Mouse (Mus musculus) embryonic facial prominence, embryonic 11.5 days (tissue): ENCODE measurements around the gene Aco2. TPM values are rescaled to one million over a fixed set of nuclear protein-coding genes. Genes with fewer than 3 reads are reported as not detected.
A peak's percentile ranks its signal among the peaks of the same experiment; 100 is the strongest.

Experiments used
- ATAC-seq: fragments of 200-750 bp; cut with Nextera tagmentation; replicated peaks from 2 replicates; pipeline ENCODE4 v1.8.0; 2017; ENCODE audit warnings: low read depth; ENCODE audit not compliant: insufficient number of reproducible peaks, low FRiP score, low TSS enrichment
- DNase-seq: peaks from one replicate; pipeline ENCODE4 v3.0.0-alpha.2; 2015; ENCODE audit warnings: low spot score
- H3K27ac ChIP-seq: fragments of 300-500 bp; sonication (generic); replicated peaks from 2 replicates; pipeline ENCODE4 v1.5.1; 2014; ENCODE audit warnings: mild to moderate bottlenecking, low read depth, low read length, control low read depth
- H3K27me3 ChIP-seq: fragments of 300-500 bp; sonication (generic); 2 replicates; pipeline ENCODE4 v1.6.1; 2014; ENCODE audit warnings: mild to moderate bottlenecking, low read length, moderate library complexity, mixed read lengths; ENCODE audit not compliant: control insufficient read depth, insufficient read depth
- H3K36me3 ChIP-seq: fragments of 300-500 bp; sonication (generic); replicated peaks from 2 replicates; pipeline ENCODE4 v1.6.1; 2014; ENCODE audit warnings: low read depth, mild to moderate bottlenecking, low read length, moderate library complexity, mixed read lengths; ENCODE audit not compliant: control insufficient read depth, insufficient read depth
- H3K4me1 ChIP-seq: fragments of 300-500 bp; sonication (generic); 2 replicates; pipeline ENCODE4 v1.6.1; 2014; ENCODE audit warnings: low read length, mixed read lengths; ENCODE audit not compliant: control insufficient read depth, insufficient read depth
- H3K4me2 ChIP-seq: fragments of 300-500 bp; sonication (generic); 2 replicates; pipeline ENCODE4 v1.6.1; 2014; ENCODE audit warnings: low read depth, mild to moderate bottlenecking, control low read depth, low read length, moderate library complexity
- H3K4me3 ChIP-seq: fragments of 300-500 bp; sonication (generic); 2 replicates; pipeline ENCODE4 v1.5.1; 2014; ENCODE audit warnings: low read depth, low read length, control low read depth
- H3K9ac ChIP-seq: fragments of 300-500 bp; sonication (generic); replicated peaks from 2 replicates; pipeline ENCODE4 v1.6.1; 2014; ENCODE audit warnings: mild to moderate bottlenecking, control low read depth, low read length
- H3K9me3 ChIP-seq: fragments of 300-500 bp; sonication (generic); replicated peaks from 2 replicates; pipeline ENCODE4 v1.6.1; 2016; ENCODE audit warnings: mild to moderate bottlenecking, low read length, inconsistent platforms, mixed read lengths; ENCODE audit not compliant: control insufficient read depth
- WGBS: fragments of 180-500 bp; shearing (Covaris S2); extraction: QIAGEN DNeasy Blood & Tissue Kit; methylation state at CpG from one replicate; pipeline ENCODE4 v1.1.7; 2014; 5-methylcytosine and 5-hydroxymethylcytosine counted together
- polyA plus RNA-seq: library from polyadenylated mRNA; unstranded; fragments of >200 nt; fragmentation: Nextera tagmentation; extraction: Ambion mirVana; gene quantifications from 2 replicates; pipeline ENCODE4 v1.2.1, GENCODE M21; 2014

Aco2 gene
- 144 and 153 TPM in 2 replicates for polyA plus RNA-seq

DNA sequence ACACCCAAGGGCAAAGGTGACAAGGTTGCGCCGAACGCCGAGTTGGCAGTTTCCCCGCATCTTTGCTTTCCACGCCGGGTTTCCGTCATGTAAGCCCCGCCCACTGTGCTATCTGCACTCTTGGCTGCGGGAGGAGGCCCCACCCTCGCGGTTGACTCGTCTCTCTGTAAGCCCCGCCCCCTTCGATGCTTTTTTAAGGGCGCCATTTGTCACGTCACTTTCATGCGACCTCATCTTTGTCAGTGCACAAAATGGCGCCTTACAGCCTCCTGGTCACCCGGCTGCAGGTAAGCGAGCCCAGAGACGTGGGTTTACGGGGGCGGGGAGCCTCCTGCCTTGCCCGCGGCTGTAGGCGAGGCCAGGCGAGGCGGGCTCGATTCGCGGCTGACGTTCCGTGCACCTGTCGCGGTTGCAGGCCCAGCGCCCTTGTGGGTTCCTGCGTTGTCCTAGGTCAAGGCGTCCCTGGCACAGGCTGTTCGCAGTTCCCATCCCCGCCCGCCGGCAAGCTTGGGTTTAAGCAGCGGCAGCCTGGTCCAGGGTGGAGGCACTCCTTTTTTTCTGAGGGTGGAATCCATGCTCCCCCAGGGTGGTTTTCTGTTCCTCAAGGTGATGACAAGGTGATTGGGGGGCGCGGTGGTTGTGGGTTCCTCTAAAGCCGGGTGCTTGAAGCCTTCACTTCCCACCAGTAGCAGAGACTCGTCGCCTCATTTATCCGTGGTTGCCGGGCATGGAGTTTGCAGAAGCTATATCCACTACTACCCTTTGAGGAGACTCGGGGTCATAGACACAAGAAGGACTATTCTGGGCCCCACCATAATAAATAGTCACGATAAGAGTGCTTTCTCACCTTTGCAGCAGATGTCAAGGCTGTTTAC lies at the start of gene Aco2:
TSS of gene Aco2 (plus strand) at position 48 of the 875 bp plus-strand sequence.
- ATAC-seq (peak; percentile 74), DNase-seq (peak; percentile 100)
- Histone ChIP-seq H3K4me2 (peak within 1 kb of the TSS; percentile 80), H3K4me3 (peak within 1 kb of the TSS; percentile 75), H3K9me3 (no peaks in the 10 kb centered on the region), H3K9ac (peak within 1 kb of the TSS; percentile 72), H3K27ac (peak within 1 kb of the TSS; percentile 84), H3K27me3 (no peaks in the 10 kb centered on the region), H3K36me3 (peaks cover 13% of the 10 kb centered on the region), H3K4me1 (0 out of 2 replicates have a peak, but pooled peaks cover 2% of the 10 kb centered on the region)
- under 1% methylated on average over 53 of the region's 53 CpGs for WGBS

DNA sequence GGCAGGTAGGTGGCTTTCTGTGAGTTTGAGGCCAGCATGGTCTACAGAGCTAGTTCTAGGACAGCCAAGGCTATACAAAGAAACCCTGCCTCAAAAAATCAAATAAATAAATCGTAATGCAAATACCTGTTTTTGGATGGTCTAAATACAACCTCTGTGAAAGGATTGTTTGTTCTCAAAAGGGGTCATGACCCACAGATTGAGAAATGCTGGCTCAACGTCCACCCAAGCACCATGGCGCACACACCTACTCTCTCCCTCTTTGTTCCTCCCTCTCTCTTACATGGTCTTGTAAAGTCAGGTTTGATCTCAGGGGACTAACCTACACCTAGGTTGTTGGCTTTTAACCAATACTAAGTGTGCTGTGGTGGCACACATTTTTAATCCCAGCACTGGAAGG lies 49.5 kb upstream of the Aco2 start:
- DNase-seq (no peak), ATAC-seq (no peak)
- no peak overlapping the region for H3K4me3 ChIP-seq
- no peaks in the 10 kb centered on the region for H3K4me1 ChIP-seq
- H3K9me3 ChIP-seq: no peaks in the 10 kb centered on the region
- no peak overlapping the region for H3K4me2 ChIP-seq
- no peaks in the 10 kb centered on the region; the same call in 1 of the 2 replicates for H3K36me3 ChIP-seq
- 78% methylated on average over 3 of the region's 3 CpGs for WGBS
- H3K27ac ChIP-seq: no peak overlapping the region
- H3K9ac ChIP-seq: no peak overlapping the region
- no peaks in the 10 kb centered on the region for H3K27me3 ChIP-seq

DNA sequence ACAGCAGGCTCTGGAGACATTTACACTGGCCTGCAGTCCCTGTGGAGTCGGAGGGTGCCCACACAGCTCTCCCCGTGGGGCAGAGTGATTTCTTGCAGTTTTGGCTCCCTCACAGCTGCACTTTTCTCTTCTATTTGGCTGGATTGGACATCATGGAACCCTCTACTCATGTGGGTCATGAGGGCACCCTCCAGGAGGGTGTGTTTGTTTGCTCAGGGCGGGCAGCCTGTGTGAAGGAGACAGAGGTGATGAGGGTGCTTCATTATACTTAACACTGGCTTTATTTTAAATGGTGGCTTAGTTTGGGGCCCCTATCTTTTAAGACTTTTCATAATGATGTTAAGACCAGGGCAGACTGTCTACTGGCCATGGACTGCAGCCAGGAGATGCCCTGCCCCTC lies 47.3 kb upstream of the Aco2 start:
- Histone ChIP-seq H3K4me2 (no peak overlapping the region), H3K4me1 (no peaks in the 10 kb centered on the region), H3K27me3 (no peaks in the 10 kb centered on the region), H3K9me3 (no peaks in the 10 kb centered on the region), H3K36me3 (no peaks in the 10 kb centered on the region; the same call in 1 of the 2 replicates), H3K9ac (no peak overlapping the region), H3K27ac (no peak overlapping the region), H3K4me3 (no peak overlapping the region)
- ATAC-seq (no peak), DNase-seq (no peak)
- WGBS: 86% methylated on average over 3 of the region's 3 CpGs

DNA sequence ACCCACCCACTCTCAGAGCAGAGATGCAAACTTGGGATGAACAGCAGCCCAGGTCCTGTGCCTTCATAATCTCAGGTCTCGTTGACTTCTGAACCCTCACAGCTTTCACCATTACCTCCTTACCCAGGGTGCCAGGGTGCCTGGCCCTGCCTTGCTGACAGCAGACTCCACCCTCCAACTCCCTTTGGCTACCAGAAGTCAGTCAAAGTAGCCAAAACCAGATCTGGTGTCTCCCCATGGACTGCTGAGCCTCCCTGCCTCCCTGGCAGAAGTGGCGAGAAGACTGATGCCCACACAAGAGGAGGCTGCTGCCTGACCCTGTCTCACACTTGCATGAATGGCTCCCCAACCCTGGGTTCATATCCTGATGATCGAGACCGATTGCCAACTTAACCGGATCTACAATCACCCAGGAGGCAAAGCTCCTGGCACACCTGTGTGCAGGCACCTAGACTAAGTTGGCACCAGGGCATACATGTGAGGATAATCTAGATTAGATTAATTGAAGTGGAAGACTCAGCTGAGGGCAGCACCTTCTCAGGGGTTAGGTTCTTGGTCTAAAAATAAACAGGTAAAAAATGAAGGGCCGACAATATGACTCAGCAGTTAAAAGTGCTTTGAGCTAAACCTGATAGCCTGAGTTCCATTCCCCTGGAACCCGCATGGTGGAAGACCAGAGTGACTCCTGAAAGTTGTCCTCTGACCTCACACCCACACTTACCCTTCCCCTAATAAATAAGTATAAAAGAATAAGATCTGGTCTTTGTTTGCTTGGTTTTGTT lies 43.5 kb upstream of the Aco2 start:
- Histone ChIP-seq H3K4me2 (no peak overlapping the region), H3K27me3 (no peaks in the 10 kb centered on the region), H3K4me1 (no peaks in the 10 kb centered on the region), H3K36me3 (no peaks in the 10 kb centered on the region), H3K27ac (no peak overlapping the region), H3K9ac (no peak overlapping the region), H3K9me3 (no peaks in the 10 kb centered on the region), H3K4me3 (no peak overlapping the region)
- ATAC-seq (no peak), DNase-seq (no peak)
- WGBS: 84% methylated on average over 7 of the region's 7 CpGs

DNA sequence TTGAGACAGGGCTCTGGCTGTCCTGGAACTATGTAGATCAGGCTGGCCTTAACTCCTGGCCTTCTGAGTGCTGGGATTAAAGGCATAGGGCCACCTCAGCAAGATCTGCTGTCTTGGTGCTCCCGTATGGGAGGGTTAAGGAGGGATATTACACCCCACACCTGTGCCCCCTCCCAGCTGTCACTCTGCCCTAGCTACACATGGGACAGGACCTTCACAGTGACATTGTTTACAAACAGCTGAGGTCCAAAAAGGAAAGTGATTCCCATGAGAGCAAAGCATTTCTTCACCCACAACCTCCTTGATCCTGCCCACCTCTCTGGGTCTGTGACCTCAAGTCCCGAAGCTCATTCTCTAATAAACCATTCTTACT lies 42.9 kb upstream of the Aco2 start:
- Histone ChIP-seq H3K36me3 (no peaks in the 10 kb centered on the region), H3K27ac (no peak overlapping the region), H3K9ac (no peak overlapping the region), H3K27me3 (no peaks in the 10 kb centered on the region), H3K4me3 (no peak overlapping the region), H3K4me1 (no peaks in the 10 kb centered on the region), H3K4me2 (no peak overlapping the region), H3K9me3 (no peaks in the 10 kb centered on the region)
- ATAC-seq: no peak
- WGBS: 63% methylated on average over 2 of the region's 2 CpGs
- DNase-seq: no peak

DNA sequence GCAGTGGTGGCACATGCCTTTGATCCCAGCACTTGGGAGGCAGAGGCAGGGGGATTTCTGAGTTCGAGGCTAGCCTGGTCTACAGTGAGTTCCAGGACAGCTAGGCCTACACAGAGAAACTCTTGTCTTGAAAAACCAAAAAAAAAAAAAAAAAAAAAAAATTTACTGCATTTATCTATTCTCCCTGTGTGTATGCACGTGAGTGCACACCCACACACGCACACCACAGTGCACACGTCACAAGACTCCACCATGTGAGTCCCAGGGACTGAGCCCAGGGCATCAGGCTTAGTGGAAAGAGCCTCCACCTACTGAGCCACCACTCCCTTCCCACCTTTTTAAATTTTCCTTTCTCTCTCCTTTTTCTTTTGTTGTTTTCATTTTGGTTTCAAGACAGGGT lies 41.6 kb upstream of the Aco2 start:
- Histone ChIP-seq H3K4me3 (no peak overlapping the region), H3K27me3 (no peaks in the 10 kb centered on the region), H3K27ac (no peak overlapping the region), H3K4me1 (no peaks in the 10 kb centered on the region), H3K4me2 (no peak overlapping the region), H3K9ac (no peak overlapping the region), H3K9me3 (no peaks in the 10 kb centered on the region), H3K36me3 (no peaks in the 10 kb centered on the region)
- no peak for DNase-seq
- no peak for ATAC-seq
- WGBS: 89% methylated on average over 4 of the region's 4 CpGs

DNA sequence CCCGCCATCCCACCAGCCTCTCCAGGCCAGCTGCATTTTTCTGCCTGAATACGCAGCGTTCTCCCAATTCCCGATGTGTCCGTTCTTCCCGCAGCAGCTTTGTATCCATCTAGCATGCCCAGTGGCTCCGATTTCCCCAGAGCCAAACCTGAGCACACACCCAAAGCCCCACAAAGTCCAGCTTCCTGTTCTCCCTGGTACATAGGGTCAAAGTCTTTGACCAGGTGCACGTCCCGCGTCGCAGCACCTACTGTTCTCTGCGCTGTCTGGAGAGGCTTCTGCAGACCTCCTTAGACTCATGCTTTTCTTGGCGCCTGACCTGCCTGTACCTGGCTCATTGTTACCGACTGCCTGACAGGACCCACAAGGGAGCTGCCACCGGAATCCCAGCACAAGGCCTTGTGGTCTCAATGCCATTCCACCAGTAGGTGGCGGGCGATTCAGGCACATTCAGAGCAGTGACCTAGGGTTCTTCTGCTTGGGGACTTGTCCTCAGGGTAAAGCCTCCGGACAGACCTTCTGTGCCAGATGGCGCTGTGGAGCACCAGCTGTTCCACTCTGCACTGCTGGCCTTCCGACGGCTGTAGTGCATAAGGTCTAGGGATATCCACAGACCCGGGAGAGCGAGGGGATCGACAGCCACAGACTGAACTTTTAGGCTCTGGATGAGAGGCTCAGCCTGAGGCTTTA lies 40.8 kb upstream of the Aco2 start:
- Histone ChIP-seq H3K27me3 (no peaks in the 10 kb centered on the region), H3K9me3 (no peaks in the 10 kb centered on the region), H3K4me3 (no peak overlapping the region), H3K4me1 (0 out of 2 replicates have a peak, but pooled peaks cover 4% of the 10 kb centered on the region), H3K9ac (peak overlapping the region; percentile 34; the same call in 1 of the 2 replicates), H3K27ac (no peak overlapping the region), H3K36me3 (no peaks in the 10 kb centered on the region), H3K4me2 (peak overlapping the region; percentile 2; the same call in 1 of the 2 replicates)
- ATAC-seq: peak; percentile 88; the same call in 1 of the 2 replicates
- 19% methylated on average over 24 of the region's 24 CpGs for WGBS
- peak; percentile 94 for DNase-seq
